Mouse (Mus musculus): ENCODE data around the gene Lrrc8b.

The Lrrc8b gene

GRCm38 (mm10) chr5:105484891-105485290, 69.3 kb downstream of the Lrrc8b start:
- no peak for DNase-seq

GRCm38 (mm10) chr5:105490211-105490610, 74.6 kb downstream of the Lrrc8b start:
- DNase-seq, result no peak

DNA sequence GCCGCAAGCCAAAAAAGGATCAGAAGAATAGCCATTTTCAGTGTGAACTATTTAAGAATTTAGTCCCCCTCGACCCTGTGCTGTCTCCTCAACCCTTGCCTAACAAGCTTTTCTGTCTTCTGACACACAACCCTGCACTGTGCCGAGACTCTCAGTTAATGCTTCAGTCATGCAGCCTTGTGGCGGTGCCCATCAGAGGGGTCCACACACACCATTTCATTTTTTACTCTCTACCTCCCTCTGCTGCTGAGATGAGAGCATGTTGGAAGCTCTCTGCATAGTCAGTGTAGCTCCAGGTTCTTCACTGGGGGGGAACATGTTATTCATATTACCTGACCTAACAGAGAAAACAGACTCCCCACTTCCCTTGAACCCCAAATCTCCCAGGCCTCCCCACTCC, 75.8 kb downstream of the Lrrc8b start:
- DNase-seq, result no peak

GRCm38 (mm10) chr5:105492367-105493246, 77.0 kb downstream of the Lrrc8b start:
- peak; percentile 47 for DNase-seq

- DNase-seq, result no peak
Measured at GRCm38 (mm10) chr5:105493377-105493776, 77.8 kb downstream of the Lrrc8b start.

DNA sequence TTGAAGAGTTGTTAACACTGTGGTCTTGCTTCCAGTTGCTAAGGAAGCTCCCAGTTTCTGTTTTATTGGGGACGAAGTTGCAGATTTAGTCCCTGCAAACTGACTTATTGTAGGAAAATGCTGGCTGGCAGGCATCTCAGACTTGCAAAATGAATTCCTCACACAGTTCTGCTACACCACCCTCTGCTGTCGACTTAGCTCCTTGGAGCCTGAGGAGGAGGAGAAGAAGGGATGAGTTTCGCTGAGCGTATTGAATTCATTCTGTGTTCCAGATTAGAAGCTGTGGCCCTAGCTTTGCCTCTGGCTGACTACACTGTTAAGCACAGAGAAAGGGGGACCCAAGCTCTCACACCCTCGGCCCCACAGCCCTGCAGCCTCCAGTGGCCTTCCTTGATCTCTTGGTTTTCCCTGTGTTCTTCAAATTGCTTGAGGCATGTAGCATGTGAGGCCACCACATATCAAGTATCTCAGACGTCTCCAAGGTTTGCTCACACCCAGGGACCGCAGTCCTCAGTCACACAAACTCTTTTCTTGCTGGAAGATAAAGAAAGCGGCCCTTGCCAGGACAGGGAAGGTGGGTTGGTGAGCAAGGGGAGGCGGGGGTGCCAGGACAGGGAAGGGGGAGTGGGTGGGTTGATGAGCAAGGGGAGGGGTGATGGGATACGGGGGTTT, 78.8 kb downstream of the Lrrc8b start:
- no peak for DNase-seq

DNA sequence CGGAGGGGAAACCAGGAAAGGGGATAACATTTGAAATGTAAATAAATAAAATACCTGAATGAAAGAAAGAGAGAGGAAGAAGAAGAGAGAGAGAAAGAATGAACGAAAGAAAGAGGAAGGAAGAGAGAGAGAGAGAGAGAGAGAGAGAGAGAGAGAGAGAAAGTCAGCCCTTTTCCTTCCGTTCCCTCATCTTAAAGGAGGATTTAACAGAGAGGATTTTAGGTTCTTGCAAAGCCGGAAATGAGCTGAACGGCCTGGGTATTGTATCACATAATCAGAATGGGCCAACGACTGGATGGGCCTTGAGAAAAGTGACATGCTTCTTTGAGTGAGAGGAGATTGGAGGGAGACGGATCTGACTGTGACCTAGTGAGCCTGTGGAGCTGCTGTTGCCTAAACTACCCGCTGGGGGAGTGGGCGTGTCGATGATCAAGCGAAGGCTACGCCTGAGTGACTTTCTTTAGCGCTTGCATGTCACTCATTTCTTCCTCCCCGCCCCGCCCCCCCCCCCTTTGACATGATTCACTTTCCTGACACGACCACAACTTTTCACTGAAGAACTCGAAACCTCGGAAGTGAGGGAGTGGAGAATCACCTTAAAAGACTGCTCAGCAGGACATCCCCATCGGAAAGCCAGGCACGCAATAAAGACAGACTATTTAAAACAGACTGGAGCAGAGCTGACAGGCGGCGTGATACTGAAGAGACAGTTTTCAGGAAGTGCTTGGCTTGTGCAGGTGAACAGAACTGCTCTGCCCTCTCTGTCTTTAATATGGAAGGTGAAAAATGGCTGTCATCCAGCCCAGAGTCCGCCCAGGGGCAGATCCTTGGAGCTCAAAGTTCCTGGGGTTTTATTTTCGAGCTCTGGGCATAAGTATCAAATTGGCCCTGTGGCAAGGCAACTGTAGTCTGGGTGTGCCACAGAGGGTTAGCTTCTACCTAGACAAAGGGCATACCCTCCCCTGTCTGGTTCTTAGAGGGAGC, 79.6 kb downstream of the Lrrc8b start:
- no peak for DNase-seq

DNA sequence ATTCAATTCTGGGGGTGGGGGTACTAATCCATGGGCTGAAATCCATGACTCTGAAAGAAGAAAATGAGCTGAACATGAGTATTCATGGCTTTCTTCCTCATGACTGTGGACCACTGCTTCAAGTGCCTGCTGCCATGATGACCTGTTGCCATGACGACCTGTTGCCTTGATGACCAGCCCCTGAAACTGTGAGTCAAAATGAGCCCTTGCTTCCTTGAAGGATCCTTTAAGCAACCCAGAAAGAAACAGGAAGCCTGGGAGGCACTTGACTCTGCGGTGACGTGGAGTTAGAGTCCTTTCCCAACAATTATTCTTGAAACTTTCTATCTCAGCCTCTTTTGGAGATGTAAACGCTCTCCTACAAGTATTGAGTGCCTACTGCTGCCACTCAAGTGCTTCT, 80.6 kb downstream of the Lrrc8b start:
- DNase-seq, result no peak

DNA sequence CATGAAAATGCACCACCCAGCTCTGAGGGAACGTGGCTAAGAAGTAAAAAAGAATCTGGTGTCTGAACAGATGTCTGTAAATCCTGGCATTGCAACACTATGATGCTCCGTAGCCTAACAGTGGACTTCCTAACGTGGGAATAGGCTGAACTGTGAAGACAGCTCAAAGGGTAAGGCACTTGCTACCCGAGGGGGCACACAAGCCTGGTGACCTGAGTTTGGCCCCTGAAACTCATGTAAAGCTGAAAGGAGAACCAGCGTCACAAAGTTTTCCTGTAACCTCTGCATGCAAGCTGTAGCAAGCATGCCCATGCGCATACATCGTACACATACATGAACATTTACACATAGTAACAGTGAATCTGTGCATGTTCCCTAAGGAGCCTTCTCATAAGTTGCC, 81.0 kb downstream of the Lrrc8b start:
- no peak for DNase-seq

DNA sequence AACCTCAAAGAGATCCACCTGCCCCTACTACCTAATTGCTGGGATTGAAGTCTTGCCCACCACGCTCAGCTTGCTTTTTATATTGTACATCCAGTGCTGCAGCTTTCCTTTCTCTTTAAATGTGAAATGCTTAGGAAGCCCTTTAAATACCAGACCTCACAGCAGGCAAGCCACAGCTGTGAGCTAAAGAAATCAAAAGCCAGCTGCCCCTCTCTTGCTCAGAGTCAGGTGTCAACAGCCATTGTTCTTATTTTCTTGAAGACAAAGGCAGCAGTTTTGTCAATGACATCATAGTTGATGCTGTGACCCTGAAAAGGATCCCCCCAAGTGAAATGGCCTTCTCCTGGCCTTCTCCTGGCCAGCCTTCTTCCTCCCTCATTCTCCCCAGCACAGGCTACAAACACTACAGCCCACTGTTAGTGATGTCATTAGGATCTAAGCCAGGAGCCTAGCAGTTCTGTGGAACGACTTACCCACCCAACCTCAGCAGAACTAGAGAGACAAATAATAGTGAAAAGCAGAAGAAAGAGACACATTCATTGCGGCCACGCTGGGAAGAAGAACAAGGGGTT, 82.9 kb downstream of the Lrrc8b start:
- DNase-seq, result no peak

- no peak for DNase-seq
Measured at GRCm38 (mm10) chr5:105499396-105499795, 83.8 kb downstream of the Lrrc8b start.

DNA sequence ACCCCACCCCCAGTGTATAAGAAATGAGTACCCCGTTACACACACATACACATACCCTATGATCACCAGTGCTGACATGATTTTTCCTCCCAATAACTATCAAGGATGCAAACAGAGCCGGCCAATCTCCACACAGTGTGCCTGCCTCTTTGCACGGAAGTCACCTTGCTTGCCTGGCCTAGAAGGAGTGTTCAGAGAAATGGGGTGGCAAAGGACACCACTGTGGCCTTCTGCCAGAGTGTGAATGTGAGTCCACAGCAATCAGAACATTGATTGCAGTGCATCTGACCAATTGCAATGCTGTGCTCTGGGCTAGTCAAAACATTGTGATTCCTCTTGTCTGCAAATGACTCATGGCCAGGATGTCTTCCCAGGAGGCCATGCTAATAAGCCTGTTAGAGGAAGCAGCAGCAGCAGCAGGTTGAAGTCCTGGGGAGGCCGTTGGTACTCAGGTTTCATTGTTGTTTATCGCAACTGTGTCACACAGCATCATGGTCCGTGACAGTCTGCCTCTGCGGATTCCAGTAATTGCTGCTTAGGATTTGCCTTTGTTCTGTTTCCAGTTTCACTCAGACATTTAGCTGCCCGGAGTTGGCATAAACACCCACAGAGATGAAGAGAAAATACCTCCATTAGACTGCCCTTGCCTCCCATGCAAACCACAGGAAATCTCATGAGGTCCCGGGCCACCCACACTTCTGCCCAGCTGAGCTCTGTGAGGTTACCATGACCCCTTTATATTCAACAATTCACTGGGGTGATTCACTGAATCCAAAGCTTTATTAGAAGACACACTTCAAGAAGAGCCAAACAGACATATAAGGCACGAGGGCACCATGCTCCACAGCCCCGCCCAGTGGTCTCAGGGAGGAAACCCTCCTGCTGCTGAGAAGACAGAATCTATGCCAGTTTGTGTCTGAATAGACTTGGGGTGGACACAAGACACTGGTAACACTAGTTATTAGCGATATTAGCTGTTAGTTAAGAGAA, 84.9 kb downstream of the Lrrc8b start:
- DNase-seq, result no peak

DNA sequence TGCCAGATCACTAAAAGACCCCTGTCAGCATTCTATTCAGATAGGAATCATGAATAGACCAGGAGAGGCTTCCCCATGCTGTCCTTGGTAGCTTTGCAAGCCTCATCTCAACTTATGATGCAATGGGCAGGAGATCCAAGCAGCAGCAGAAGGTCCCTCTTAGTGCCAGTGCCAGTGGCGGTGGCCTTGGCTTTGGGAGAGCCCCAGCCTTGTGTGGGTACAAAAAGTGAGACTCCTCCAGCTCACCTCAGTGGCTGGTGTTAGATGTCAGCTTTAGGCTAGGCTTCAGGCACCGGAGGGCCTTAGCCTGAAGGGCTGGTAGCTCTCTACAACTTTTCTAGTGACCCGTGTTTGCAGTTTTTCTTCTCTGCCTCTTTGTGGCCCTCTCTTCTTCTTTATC, 85.6 kb downstream of the Lrrc8b start:
- no peak for DNase-seq

DNA sequence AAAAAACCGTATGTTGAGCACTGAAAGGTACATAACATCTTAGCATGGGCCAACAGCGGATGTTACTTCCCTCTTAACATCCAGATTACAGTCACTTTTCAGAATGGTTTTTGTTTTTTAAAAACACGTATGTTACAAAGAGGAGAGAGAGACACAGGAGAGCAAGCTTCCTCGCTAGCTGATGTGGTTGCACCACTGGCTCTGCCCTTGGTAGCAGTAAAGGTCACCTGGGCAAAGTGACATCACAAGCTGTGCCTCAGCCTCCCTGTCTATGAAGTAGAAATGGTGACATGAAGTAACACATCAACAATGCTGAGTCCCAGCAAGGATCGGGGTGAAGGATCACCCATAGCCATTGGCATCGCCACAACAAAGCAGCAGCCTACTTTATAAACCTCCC, 93.2 kb downstream of the Lrrc8b start:
- no peak for DNase-seq

DNA sequence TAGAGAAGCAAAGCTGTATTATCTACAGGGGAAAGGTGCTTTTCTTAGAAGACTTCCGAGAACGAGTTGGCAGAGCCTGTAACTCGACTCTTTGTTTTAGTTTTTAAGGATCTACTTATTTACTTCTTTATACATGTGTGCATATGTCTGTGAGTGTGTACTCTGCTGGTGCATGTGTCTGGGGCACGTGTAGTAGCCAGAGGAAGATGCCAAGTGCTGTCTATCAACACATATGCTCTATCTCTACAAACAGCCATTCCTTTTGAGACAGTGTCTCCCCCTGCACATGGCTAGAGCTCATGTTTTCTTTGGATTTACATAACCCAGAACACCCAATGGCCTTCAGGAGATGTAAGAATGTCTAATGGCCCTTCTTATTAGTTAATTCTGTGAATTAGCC, 96.7 kb downstream of the Lrrc8b start:
- DNase-seq, result no peak

DNA sequence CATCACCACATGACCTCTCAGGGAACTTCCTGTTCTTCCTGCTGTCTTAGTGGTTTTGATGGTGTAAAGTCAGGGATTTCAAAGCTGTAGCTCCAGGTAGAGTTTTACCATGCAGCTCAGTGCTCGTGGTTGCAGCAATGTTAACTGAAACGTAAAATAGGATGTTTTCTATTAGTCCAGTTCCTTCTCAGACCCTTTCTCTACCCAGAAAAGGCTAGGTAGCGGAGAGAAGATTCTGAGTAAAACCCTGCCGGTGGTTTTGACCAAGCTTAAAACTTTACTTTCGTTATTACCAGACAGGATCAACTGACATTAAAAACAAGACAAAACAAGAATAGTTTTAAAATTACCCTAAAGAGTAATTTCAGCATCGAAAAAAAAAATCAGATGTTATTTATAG, 100.0 kb downstream of the Lrrc8b start:
- no peak for DNase-seq

DNA sequence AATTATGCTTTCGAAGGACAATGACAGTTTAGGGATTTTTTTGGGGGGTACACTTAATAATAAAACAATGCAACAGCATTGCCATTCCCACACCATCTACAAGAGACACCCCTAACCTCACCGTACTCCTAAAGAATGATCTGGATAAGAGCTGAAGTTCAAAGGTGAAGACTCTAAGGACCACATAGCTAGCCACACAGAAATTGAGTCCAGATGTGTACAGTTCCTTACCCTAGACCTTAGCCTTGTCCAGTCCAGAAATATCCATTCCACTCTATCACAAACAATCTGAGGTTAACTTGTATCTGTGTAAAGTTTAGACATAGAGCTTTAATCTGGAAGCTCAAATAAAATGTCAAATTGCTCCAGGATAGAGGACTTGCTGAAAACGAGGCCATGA, 100.7 kb downstream of the Lrrc8b start:
- DNase-seq, result no peak

GRCm38 (mm10) chr5:105517992-105518625, 102.5 kb downstream of the Lrrc8b start:
- no peak for DNase-seq

GRCm38 (mm10) chr5:105518626-105519095, 103.1 kb downstream of the Lrrc8b start:
- no peak for DNase-seq

- peak; percentile 60 for DNase-seq
Measured at GRCm38 (mm10) chr5:105519096-105519975, 103.8 kb downstream of the Lrrc8b start, which contains the start of gene Lrrc8c. Gene Lrrc8c (plus strand): TSS chr5:105519388.
